Mouse (Mus musculus) C2C12 (cell line): Measurements from ENCODE around the gene Tnfrsf12a.

Source experiments
- CEBPB ChIP-seq: IDR thresholded peaks from one replicate; pipeline ENCODE4 v1.6.1; 2011; ENCODE audit warnings: low read depth, mild to moderate bottlenecking, control low read depth, moderate library complexity
- CTCF ChIP-seq: IDR thresholded peaks from one replicate; pipeline ENCODE4 v1.5.1; 2011; ENCODE audit not compliant: control insufficient read depth, insufficient read depth, insufficient read length

DNA sequence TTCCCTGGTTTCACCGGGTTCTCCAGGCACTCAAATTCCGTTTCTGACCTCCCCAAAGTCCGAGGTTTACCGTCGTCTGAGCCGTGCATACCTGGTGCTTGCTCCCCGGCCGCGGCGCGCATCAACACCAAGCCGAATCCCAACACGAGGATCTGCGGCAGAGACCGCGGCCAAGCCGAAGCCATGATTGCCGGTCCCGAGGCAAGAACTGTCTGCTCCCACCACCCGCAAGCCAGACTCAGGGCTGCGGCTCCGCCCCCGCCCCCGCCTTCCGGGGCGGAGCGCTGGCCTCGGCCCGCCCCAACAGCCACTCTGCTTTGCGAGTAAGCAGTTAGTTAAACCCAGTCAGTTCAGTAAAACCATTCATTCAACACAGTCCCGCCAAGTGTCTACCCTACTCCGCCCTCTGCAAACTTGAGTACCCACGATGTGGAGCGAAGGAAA is at the start of gene Tnfrsf12a:
- TF ChIP-seq CTCF, result no peak
- no peak for TF ChIP-seq CEBPB
